Mouse (Mus musculus) forebrain, embryonic 14.5 days (tissue): ENCODE data around the gene Gm21812. TPM values are rescaled to one million over a fixed set of nuclear protein-coding genes. Genes with fewer than 3 reads are reported as not detected.
"Not testable (repeated sequence)": the region's sequence is repeated elsewhere in the genome, so short reads cannot be mapped to it uniquely, and the experiment has no call there.

Experiments used
- ATAC-seq: fragments of 200-750 bp; cut with Nextera tagmentation; 2 replicates; pipeline ENCODE4 v1.8.0; 2017; ENCODE audit warnings: mild to moderate bottlenecking, moderate library complexity
- DNase-seq: peaks from one replicate; pipeline ENCODE4 v3.0.0-alpha.2; 2015; ENCODE audit warnings: low spot score
- H3K27ac ChIP-seq: fragments of 300-500 bp; sonication (generic); 2 replicates; pipeline ENCODE4 v1.5.1; 2014; ENCODE audit warnings: low read depth, mild to moderate bottlenecking, control low read depth, low read length, moderate library complexity
- H3K27me3 ChIP-seq: fragments of 300-500 bp; sonication (generic); replicated peaks from 2 replicates; pipeline ENCODE4 v1.6.1; 2014; ENCODE audit warnings: low read length, control low read depth, mixed read lengths; ENCODE audit not compliant: control insufficient read depth, insufficient read depth
- H3K36me3 ChIP-seq: fragments of 300-500 bp; sonication (generic); 2 replicates; pipeline ENCODE4 v1.6.1; 2014; ENCODE audit warnings: low read length, control low read depth; ENCODE audit not compliant: control insufficient read depth, insufficient read depth
- H3K4me1 ChIP-seq: fragments of 300-500 bp; sonication (generic); 2 replicates; pipeline ENCODE4 v1.6.1; 2014; ENCODE audit warnings: antibody characterized with exemption, low read length, control low read depth; ENCODE audit not compliant: control insufficient read depth, insufficient read depth
- H3K4me2 ChIP-seq: fragments of 300-500 bp; sonication (generic); 2 replicates; pipeline ENCODE4 v1.6.1; 2014; ENCODE audit warnings: mild to moderate bottlenecking, control low read depth, low read length
- H3K4me3 ChIP-seq: fragments of 300-500 bp; sonication (generic); 2 replicates; pipeline ENCODE4 v1.5.1; 2014; ENCODE audit warnings: low read depth, low read length, control low read depth
- H3K9ac ChIP-seq: fragments of 300-500 bp; sonication (generic); 2 replicates; pipeline ENCODE4 v1.6.1; 2014; ENCODE audit warnings: mild to moderate bottlenecking, low read length, control low read depth, moderate library complexity
- H3K9me3 ChIP-seq: fragments of 300-500 bp; sonication (generic); replicated peaks from 2 replicates; pipeline ENCODE4 v1.6.1; 2016; ENCODE audit warnings: low read length, control low read depth, mixed read lengths; ENCODE audit not compliant: control insufficient read depth
- WGBS: fragments of 180-500 bp; shearing (Covaris S2); extraction: QIAGEN DNeasy Blood & Tissue Kit; methylation state at CpG from one replicate; pipeline ENCODE4 v1.1.7; 2014; 5-methylcytosine and 5-hydroxymethylcytosine counted together
- polyA plus RNA-seq: library from polyadenylated mRNA; unstranded; fragments of >200 nt; fragmentation: Nextera tagmentation; extraction: Ambion mirVana; gene quantifications from 2 replicates; pipeline ENCODE4 v1.2.1, GENCODE M21; 2014

The Gm21812 gene
- polyA plus RNA-seq: not detected in 2 replicates

DNA sequence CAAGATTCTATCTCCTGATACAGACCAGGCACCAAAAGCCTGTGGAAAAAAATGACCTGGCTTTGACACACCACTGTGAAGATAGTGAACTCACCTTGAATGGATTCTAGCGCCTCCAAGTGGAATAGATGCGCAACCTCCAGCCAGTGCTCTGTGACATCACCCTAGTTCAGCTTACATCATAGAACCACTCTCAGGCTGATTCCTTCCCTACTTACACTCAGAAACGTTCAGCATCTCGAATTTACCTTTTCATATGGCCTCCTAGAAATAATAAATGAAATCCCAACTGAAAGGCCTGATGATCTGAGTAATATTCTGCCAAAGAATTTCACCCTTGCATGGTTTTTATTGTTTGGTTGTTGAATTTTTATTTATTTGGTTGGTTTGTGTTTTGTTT is at the start of gene Gm21812:
Gm21812 (minus strand) TSS at position 101 of the 400 bp plus-strand sequence.
- not testable (repeated sequence) for H3K9me3 ChIP-seq, DNase-seq, H3K4me1 ChIP-seq, H3K27ac ChIP-seq, H3K4me2 ChIP-seq, ATAC-seq, H3K4me3 ChIP-seq, H3K27me3 ChIP-seq, H3K9ac ChIP-seq, H3K36me3 ChIP-seq
- WGBS: no CpG with 5 or more reads among the region's 4 CpGs

Other genes starting within 250 kb of the Gm21812 start
- not detected in 2 replicates for gene Gm21292, start 213.3 kb downstream of the Gm21812 start, polyA plus RNA-seq
- not detected in 2 replicates for gene Gm21721, start 145.0 kb downstream of the Gm21812 start, polyA plus RNA-seq
- gene Gm21874, start 69.0 kb upstream of the Gm21812 start, polyA plus RNA-seq: not detected in 2 replicates